13 mouse cellular contexts compared by ENCODE assay signal in the genomic region with DNA sequence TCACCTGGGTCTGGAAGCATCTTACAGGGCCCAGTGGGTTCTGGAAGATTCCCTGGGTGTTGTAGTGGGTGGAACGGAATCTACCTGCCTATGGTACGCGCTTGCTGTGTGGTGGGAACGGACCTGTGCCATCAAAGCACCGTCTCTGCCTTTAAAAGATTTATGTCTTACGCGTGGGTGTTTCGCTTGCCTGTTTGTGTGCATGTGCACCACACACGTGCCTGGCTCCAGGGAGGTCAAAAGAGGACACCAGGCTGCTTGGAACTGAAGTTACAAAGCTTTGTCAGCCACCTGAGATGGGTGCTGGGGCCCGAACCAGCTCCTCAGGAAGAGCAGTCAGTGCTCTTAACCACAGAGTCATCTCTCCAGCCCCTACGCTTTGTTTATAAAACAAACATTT.
DNase-seq lines count a peak whose midpoint lies in the region; ATAC-seq lines count a peak whose summit lies in the region.
"Had no signal": no experiment of that assay in that cellular context is flagged by ENCODE, and none has a peak within 500 bp of the region (broad histone marks: within the 10 kb centered on the region; RNA-seq: fewer than 3 reads in every experiment).

No protein-coding gene starts in this region.

- H3K9me3 ChIP-seq in forebrain, embryonic 13.5 days (replicated peaks): no peaks in the 10 kb centered on the region; the same call in 1 of the 2 replicates
- no peaks in the 10 kb centered on the region for H3K9me3 ChIP-seq in hindbrain, embryonic 16.5 days (ENCODE audit: control insufficient read depth, low read length)
- no peaks in the 10 kb centered on the region for H3K9me3 ChIP-seq in neural tube, embryonic 13.5 days
- no peaks in the 10 kb centered on the region for H3K9me3 ChIP-seq in heart, embryonic 11.5 days (replicated peaks; ENCODE audit: control insufficient read depth, low read length)
- H3K9me3 ChIP-seq in intestine, embryonic 16.5 days (ENCODE audit: control insufficient read depth, low read length): no peaks in the 10 kb centered on the region
- H3K9me3 ChIP-seq: intestine, embryonic 15.5 days had no signal

- H3K36me3 ChIP-seq in forebrain, embryonic 13.5 days (ENCODE audit: poor library complexity, severe bottlenecking): no peaks in the 10 kb centered on the region
- no peaks in the 10 kb centered on the region for H3K36me3 ChIP-seq in hindbrain, embryonic 16.5 days (ENCODE audit: control insufficient read depth, insufficient read depth, low read length)
- H3K36me3 ChIP-seq in neural tube, embryonic 13.5 days: no peaks in the 10 kb centered on the region
- H3K36me3 ChIP-seq in heart, embryonic 11.5 days (ENCODE audit: control insufficient read depth, insufficient read depth, low read length): no peaks in the 10 kb centered on the region
- H3K36me3 ChIP-seq in intestine, embryonic 16.5 days (ENCODE audit: control insufficient read depth, insufficient read depth, low read length): no peaks in the 10 kb centered on the region
- H3K36me3 ChIP-seq: embryonic facial prominence, embryonic 10.5 days; intestine, embryonic 15.5 days had no signal

- no peak overlapping the region for H3K4me3 ChIP-seq in forebrain, embryonic 13.5 days
- H3K4me3 ChIP-seq in hindbrain, embryonic 16.5 days (ENCODE audit: low read length): no peak overlapping the region
- H3K4me3 ChIP-seq in neural tube, embryonic 13.5 days: no peak overlapping the region
- H3K4me3 ChIP-seq in heart, embryonic 11.5 days (ENCODE audit: low read depth, low read length): no peak overlapping the region
- H3K4me3 ChIP-seq in intestine, embryonic 16.5 days (ENCODE audit: low read length): no peak overlapping the region
- H3K4me3 ChIP-seq: intestine, embryonic 15.5 days had no signal

- no peak for ATAC-seq in forebrain, embryonic 13.5 days
- no peak for ATAC-seq in hindbrain, embryonic 16.5 days
- no peak for ATAC-seq in neural tube, embryonic 13.5 days (ENCODE audit: low read depth)
- ATAC-seq in heart, embryonic 11.5 days (replicated peaks; ENCODE audit: insufficient number of reproducible peaks, low FRiP score, low TSS enrichment): no peak
- no peak for ATAC-seq in intestine, embryonic 16.5 days
- ATAC-seq: activated CD4-positive, CD25-positive, alpha-beta regulatory T cell, adult 4 months had no signal

- peak overlapping the region; percentile 99 for H3K27ac ChIP-seq in forebrain, embryonic 13.5 days
- H3K27ac ChIP-seq in hindbrain, embryonic 16.5 days (ENCODE audit: low read depth, low read length): peak overlapping the region; percentile 87
- peak overlapping the region; percentile 90 for H3K27ac ChIP-seq in neural tube, embryonic 13.5 days (replicated peaks)
- no peak overlapping the region for H3K27ac ChIP-seq in heart, embryonic 11.5 days (ENCODE audit: low read depth, low read length)
- no peak overlapping the region for H3K27ac ChIP-seq in intestine, embryonic 16.5 days (ENCODE audit: low read length)
- H3K27ac ChIP-seq: intestine, embryonic 15.5 days; macrophage had no signal

- peaks cover 70% of the 10 kb centered on the region for H3K4me1 ChIP-seq in forebrain, embryonic 13.5 days
- peaks cover 46% of the 10 kb centered on the region for H3K4me1 ChIP-seq in hindbrain, embryonic 16.5 days (ENCODE audit: control insufficient read depth, insufficient read depth, low read depth, low read length)
- H3K4me1 ChIP-seq in neural tube, embryonic 13.5 days (replicated peaks): peaks cover 70% of the 10 kb centered on the region
- peaks cover 15% of the 10 kb centered on the region for H3K4me1 ChIP-seq in heart, embryonic 11.5 days (ENCODE audit: control insufficient read depth, insufficient read depth, low read length)
- peaks cover 28% of the 10 kb centered on the region for H3K4me1 ChIP-seq in intestine, embryonic 16.5 days (ENCODE audit: control insufficient read depth, insufficient read depth, low read length)

- WGBS in forebrain, embryonic 13.5 days: 62% methylated on average over 11 of the region's 11 CpGs
- 58% methylated on average over 11 of the region's 11 CpGs for WGBS in hindbrain, embryonic 16.5 days
- WGBS in neural tube, embryonic 13.5 days: 46% methylated on average over 11 of the region's 11 CpGs
- WGBS in heart, embryonic 11.5 days (ENCODE audit: insufficient replicate concordance): 60% methylated on average over 11 of the region's 11 CpGs
- 56% methylated on average over 11 of the region's 11 CpGs for WGBS in intestine, embryonic 16.5 days

- H3K9ac ChIP-seq in forebrain, embryonic 13.5 days: peak overlapping the region; percentile 70
- H3K9ac ChIP-seq in hindbrain, embryonic 16.5 days (ENCODE audit: low read depth, low read length): peak overlapping the region; percentile 45
- H3K9ac ChIP-seq in neural tube, embryonic 13.5 days: peak overlapping the region; percentile 22; the same call in 1 of the 2 replicates
- no peak overlapping the region for H3K9ac ChIP-seq in heart, embryonic 11.5 days (ENCODE audit: low read depth, low read length)
- no peak overlapping the region for H3K9ac ChIP-seq in intestine, embryonic 16.5 days (ENCODE audit: low read depth, low read length)
- H3K9ac ChIP-seq: intestine, embryonic 15.5 days had no signal

- H3K27me3 ChIP-seq in forebrain, embryonic 13.5 days: peaks cover 33% of the 10 kb centered on the region
- H3K27me3 ChIP-seq in hindbrain, embryonic 16.5 days (replicated peaks; ENCODE audit: control insufficient read depth, insufficient read depth, low read length): peaks cover 3% of the 10 kb centered on the region; the same call in 1 of the 2 replicates
- H3K27me3 ChIP-seq in neural tube, embryonic 13.5 days: peaks cover 31% of the 10 kb centered on the region
- H3K27me3 ChIP-seq in heart, embryonic 11.5 days (ENCODE audit: control insufficient read depth, insufficient read depth, low read length): peaks cover 50% of the 10 kb centered on the region
- peaks cover 31% of the 10 kb centered on the region for H3K27me3 ChIP-seq in intestine, embryonic 16.5 days (replicated peaks; ENCODE audit: control insufficient read depth, insufficient read depth, low read length)

- DNase-seq in layer of hippocampus, postnatal 10 days (ENCODE audit: low spot score in 2 of 2): peak; percentile 28 to 36
- DNase-seq in layer of hippocampus, postnatal 36 days: no peak
- DNase-seq in thymus, postnatal 14 days: no peak
- DNase-seq: gastrocnemius, postnatal 10 days had no signal

- H3K4me2 ChIP-seq in forebrain, embryonic 13.5 days: peak overlapping the region; percentile 69; the same call in 1 of the 2 replicates
- H3K4me2 ChIP-seq in hindbrain, embryonic 16.5 days (ENCODE audit: low read length): no peak overlapping the region; the same call in 1 of the 2 replicates
- peak overlapping the region; percentile 53 for H3K4me2 ChIP-seq in neural tube, embryonic 13.5 days
- no peak overlapping the region for H3K4me2 ChIP-seq in heart, embryonic 11.5 days
- H3K4me2 ChIP-seq in intestine, embryonic 16.5 days (ENCODE audit: low read depth, low read length): no peak overlapping the region
- H3K4me2 ChIP-seq: intestine, embryonic 15.5 days had no signal

Comparison
In these comparisons a context has a peak if more than half of its experiments do, and no peak if none do; other contexts are left out.
1. DNase-seq: peak in layer of hippocampus, postnatal 10 days (2 of 2); none in layer of hippocampus, postnatal 36 days (0 of 2) and thymus, postnatal 14 days (single experiment).
2. H3K27ac ChIP-seq: peak in forebrain, embryonic 13.5 days (single experiment), hindbrain, embryonic 16.5 days (single experiment) and neural tube, embryonic 13.5 days (single experiment); none in heart, embryonic 11.5 days (single experiment) and intestine, embryonic 16.5 days (single experiment).
3. H3K4me2 ChIP-seq: peak in forebrain, embryonic 13.5 days (single experiment) and neural tube, embryonic 13.5 days (single experiment); none in hindbrain, embryonic 16.5 days (single experiment), heart, embryonic 11.5 days (single experiment) and intestine, embryonic 16.5 days (single experiment).
4. H3K9ac ChIP-seq: peak in forebrain, embryonic 13.5 days (single experiment), hindbrain, embryonic 16.5 days (single experiment) and neural tube, embryonic 13.5 days (single experiment); none in heart, embryonic 11.5 days (single experiment) and intestine, embryonic 16.5 days (single experiment).